Mouse (Mus musculus): ENCODE results near the gene Ndufs3. TPM values are rescaled to one million over a fixed set of nuclear protein-coding genes. Genes with fewer than 3 reads are reported as not detected.

Gene Ndufs3
- 100 to 1,000 TPM; 752 to 790 TPM for total RNA-seq (2021)
- long read RNA-seq, experiment 1, transcript Ndufs3-201 (7 exons, 1,046 nt), result major isoform, 1,003 of 1,024 reads
- long read RNA-seq, experiment 1, partial matches to known transcripts, result 2 of 1,024 reads
- long read RNA-seq, experiment 1, other reads (novel, unspliced or antisense), result 18 of 1,024 reads
- long read RNA-seq, experiment 2, transcript Ndufs3-201 (7 exons, 1,046 nt), result major isoform, 811 of 833 reads
- long read RNA-seq, experiment 2, partial matches to known transcripts, result 5 of 833 reads
- long read RNA-seq, experiment 2, other reads (novel, unspliced or antisense), result 13 of 833 reads

GRCm38 (mm10) chr2:90904076-90904855 lies at the start of gene Ndufs3, which contains the start of gene Kbtbd4:
TSS of gene Ndufs3 (minus strand) at chr2:90904827.
TSS of gene Kbtbd4 (plus strand) at chr2:90904740.
- intact Hi-C loops (cut with DNase I), result no loop called here
- DNase-seq, result peak; percentile 87 to 90

GRCm38 (mm10) chr2:90953461-90953860 lies 48.8 kb upstream of the Ndufs3 start:
- no peak for DNase-seq
- intact Hi-C loops (cut with DNase I), result no loop called here

GRCm38 (mm10) chr2:90950582-90951194 lies 46.1 kb upstream of the Ndufs3 start:
- intact Hi-C loops (cut with DNase I), result no loop called here
- no peak for DNase-seq

GRCm38 (mm10) chr2:90950149-90950548 lies 45.5 kb upstream of the Ndufs3 start:
- intact Hi-C loops (cut with DNase I), result no loop called here
- DNase-seq, result no peak

- DNase-seq, result no peak
- intact Hi-C loops (cut with DNase I), result loop anchor here (2.0 to 5.0 kb wide), 2 partner anchors 76 to 119 kb away; no protein-coding TSS in a partner anchor
These were observed 37.1 kb upstream of the Ndufs3 start for GRCm38 (mm10) chr2:90941744-90942143.

GRCm38 (mm10) chr2:90940233-90941229 lies 35.9 kb upstream of the Ndufs3 start, which contains the start of gene Celf1:
TSS of gene Celf1 (plus strand) at chr2:90940382.
- intact Hi-C loops (cut with DNase I), result loop anchor here (2.0 to 5.0 kb wide), 2 partner anchors 77 to 120 kb away; no protein-coding TSS in a partner anchor
- DNase-seq, result peak; percentile 86 to 90

- intact Hi-C loops (cut with DNase I), result loop anchor here (2.0 to 5.0 kb wide), 2 partner anchors 78 to 121 kb away; no protein-coding TSS in a partner anchor
- peak in 1 of 2 experiments; percentile 15 for DNase-seq
These were observed 35.1 kb upstream of the Ndufs3 start for GRCm38 (mm10) chr2:90939750-90940149.

- no peak for DNase-seq
- intact Hi-C loops (cut with DNase I), result no loop called here
These were observed 33.7 kb upstream of the Ndufs3 start for GRCm38 (mm10) chr2:90938362-90938761.

GRCm38 (mm10) chr2:90932273-90932672 lies 27.6 kb upstream of the Ndufs3 start:
- DNase-seq, result no peak
- intact Hi-C loops (cut with DNase I), result no loop called here

GRCm38 (mm10) chr2:90931829-90932228 lies 27.2 kb upstream of the Ndufs3 start:
- intact Hi-C loops (cut with DNase I), result no loop called here
- DNase-seq, result no peak

- intact Hi-C loops (cut with DNase I), result no loop called here
- no peak for DNase-seq
These were observed 23.9 kb upstream of the Ndufs3 start for GRCm38 (mm10) chr2:90928566-90928965.

- no peak for DNase-seq
- intact Hi-C loops (cut with DNase I), result no loop called here
These were observed 18.0 kb upstream of the Ndufs3 start for GRCm38 (mm10) chr2:90922636-90923035.

- DNase-seq, result peak in 1 of 2 experiments; percentile 13
- intact Hi-C loops (cut with DNase I), result no loop called here
These were observed 16.6 kb upstream of the Ndufs3 start for GRCm38 (mm10) chr2:90921178-90921577.

- DNase-seq, result peak in 1 of 2 experiments; percentile 27
- intact Hi-C loops (cut with DNase I), result no loop called here
These were observed 13.5 kb upstream of the Ndufs3 start for GRCm38 (mm10) chr2:90917999-90918698.

GRCm38 (mm10) chr2:90917233-90917998 lies 12.8 kb upstream of the Ndufs3 start:
- peak; percentile 85 to 86 for DNase-seq
- intact Hi-C loops (cut with DNase I), result no loop called here

GRCm38 (mm10) chr2:90916560-90917232 lies 12.1 kb upstream of the Ndufs3 start:
- intact Hi-C loops (cut with DNase I), result no loop called here
- DNase-seq, result no peak

- intact Hi-C loops (cut with DNase I), result no loop called here
- DNase-seq, result no peak
These were observed 10.9 kb upstream of the Ndufs3 start for GRCm38 (mm10) chr2:90915516-90915915.

- intact Hi-C loops (cut with DNase I), result no loop called here
- DNase-seq, result peak in 1 of 2 experiments; percentile 36
These were observed 9.0 kb upstream of the Ndufs3 start for GRCm38 (mm10) chr2:90913671-90914070.
